ENCODE assay signal across 23 mouse cellular contexts in the genomic region with DNA sequence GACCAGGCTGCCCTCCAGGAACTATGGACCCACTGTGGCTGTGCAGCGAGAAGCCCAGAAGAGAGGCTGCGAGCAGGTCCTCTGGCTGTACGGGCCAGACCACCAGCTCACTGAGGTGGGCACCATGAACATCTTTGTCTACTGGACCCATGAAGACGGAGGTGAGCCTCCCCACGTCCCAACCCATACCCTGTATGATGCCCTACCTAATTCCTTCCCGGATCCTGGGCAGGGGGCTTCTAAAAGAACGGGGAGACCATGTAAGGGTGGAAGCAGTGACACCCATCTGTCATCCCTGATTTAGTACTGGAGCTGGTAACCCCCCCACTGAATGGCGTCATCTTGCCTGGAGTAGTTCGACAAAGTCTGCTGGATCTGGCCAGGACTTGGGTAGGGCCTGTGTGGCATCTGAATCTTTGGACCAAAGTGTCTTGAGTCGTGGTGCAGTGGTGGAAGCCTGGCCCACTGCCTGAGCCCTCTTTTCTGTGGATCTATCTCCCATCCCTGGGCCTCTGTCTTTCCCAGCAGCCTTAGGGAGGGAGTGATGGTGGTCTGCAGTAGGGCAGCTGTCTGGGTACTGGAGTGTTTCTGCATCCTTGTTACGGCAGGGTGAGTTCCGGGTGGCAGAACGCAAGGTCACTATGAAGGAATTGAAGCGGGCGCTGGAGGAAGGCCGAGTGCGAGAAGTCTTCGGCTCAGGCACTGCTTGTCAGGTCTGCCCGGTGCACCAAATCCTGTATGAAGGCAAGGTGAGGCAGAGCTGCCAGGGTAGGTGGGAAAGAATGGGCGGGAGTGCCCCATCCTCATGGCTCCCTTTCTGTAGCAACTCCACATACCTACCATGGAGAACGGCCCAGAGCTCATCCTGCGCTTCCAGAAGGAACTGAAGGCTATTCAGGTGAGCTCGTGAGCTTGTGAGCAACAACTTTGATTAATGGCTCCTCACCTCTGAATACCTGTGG. TPM values are rescaled to one million over a fixed set of nuclear protein-coding genes. Genes with fewer than 3 reads are reported as not detected.
"Had no signal": no experiment of that assay in that cellular context is flagged by ENCODE, and none has a peak within 500 bp of the region (broad histone marks: within the 10 kb centered on the region; RNA-seq: fewer than 3 reads in every experiment).

No protein-coding gene starts in this region.

- H3K9me3 ChIP-seq: kidney, embryonic 15.5 days; limb, embryonic 13.5 days; liver, embryonic 15.5 days; neural tube, embryonic 12.5 days; stomach, embryonic 15.5 days had no signal

- H3K27me3 ChIP-seq: kidney, embryonic 15.5 days; limb, embryonic 13.5 days; liver, embryonic 15.5 days; neural tube, embryonic 12.5 days; stomach, embryonic 15.5 days had no signal

- H3K4me3 ChIP-seq: myocyte had no signal

- DNase-seq: kidney, adult 2 months; kidney, postnatal 14 days; left cerebral cortex, postnatal 4 days; lung, embryonic 14.5 days; lung, postnatal 10 days; lung, postnatal 4 days; retina, postnatal 1 day; right cerebral cortex, postnatal 4 days; spleen, adult 18-20 months; thymus, adult 2 months; thymus, postnatal 25 days had no signal

- H3K27ac ChIP-seq: kidney, embryonic 15.5 days; limb, embryonic 13.5 days; liver, embryonic 15.5 days; neural tube, embryonic 12.5 days; stomach, embryonic 15.5 days had no signal

- H3K9ac ChIP-seq: kidney, embryonic 15.5 days; limb, embryonic 13.5 days; liver, embryonic 15.5 days; lung, embryonic 14.5 days; stomach, embryonic 15.5 days had no signal

- H3K4me1 ChIP-seq: limb, embryonic 13.5 days; neural tube, embryonic 12.5 days had no signal

RNA-seq across cellular contexts. Expression of gene Fgf21, which starts 27.4 kb away (rescaled TPM):
- total RNA-seq: layer of hippocampus, adult 8-10 months; layer of hippocampus, postnatal 14 days; left cerebral cortex, adult 18-20 months; left cerebral cortex, postnatal 10 days; left cerebral cortex, postnatal 4 days; megakaryocyte, adult 5-6 weeks had no signal
- polyA plus RNA-seq: kidney, adult 2 months; liver, embryonic 15.5 days; lung, embryonic 14.5 days; neural tube, embryonic 12.5 days had no signal

RNA-seq across cellular contexts. Expression of gene Fut1, which starts 29.2 kb away (rescaled TPM):
- total RNA-seq: layer of hippocampus, postnatal 14 days; left cerebral cortex, adult 18-20 months; liver, adult 2 months; megakaryocyte, adult 5-6 weeks had no signal
- polyA plus RNA-seq: liver, embryonic 15.5 days; neural tube, embryonic 12.5 days had no signal

RNA-seq across cellular contexts. Expression of gene Hsd17b14, which starts 33.2 kb away (rescaled TPM):
- total RNA-seq: layer of hippocampus, adult 8-10 months; layer of hippocampus, postnatal 14 days; left cerebral cortex, postnatal 4 days; liver, adult 2 months had no signal
- polyA plus RNA-seq: liver, adult 2 months had no signal

RNA-seq across cellular contexts. Expression of gene Izumo1, which starts 33.7 kb away (rescaled TPM):
- total RNA-seq: left cerebral cortex, postnatal 10 days had no signal
- polyA plus RNA-seq: myocyte; neural tube, embryonic 12.5 days had no signal
